Mouse (Mus musculus) lung, postnatal 0 days (tissue): ENCODE results near the gene Usp24. TPM values are rescaled to one million over a fixed set of nuclear protein-coding genes. Genes with fewer than 3 reads are reported as not detected.
A peak's percentile ranks its signal among the peaks of the same experiment; 100 is the strongest.

ENCODE experiments used
- ATAC-seq: fragments of 200-750 bp; cut with Nextera tagmentation; 2 replicates; pipeline ENCODE4 v1.8.0; 2017; ENCODE audit warnings: moderate library complexity
- DNase-seq: peaks from one replicate; pipeline ENCODE4 v3.0.0-alpha.2; 2016; ENCODE audit warnings: low spot score
- H3K27ac ChIP-seq: fragments of 300-500 bp; sonication (generic); 2 replicates; pipeline ENCODE4 v1.5.1; 2014; ENCODE audit warnings: antibody characterized with exemption, mild to moderate bottlenecking, low read length, mixed read lengths
- H3K27me3 ChIP-seq: fragments of 300-500 bp; sonication (generic); replicated peaks from 2 replicates; pipeline ENCODE4 v1.6.1; 2014; ENCODE audit warnings: low read length, mixed read lengths; ENCODE audit not compliant: insufficient read depth
- H3K36me3 ChIP-seq: fragments of 300-500 bp; sonication (generic); 2 replicates; pipeline ENCODE4 v1.6.1; 2014; ENCODE audit warnings: low read length, mixed read lengths; ENCODE audit not compliant: insufficient read depth
- H3K4me1 ChIP-seq: fragments of 300-500 bp; sonication (generic); 2 replicates; pipeline ENCODE4 v1.6.1; 2014; ENCODE audit warnings: antibody characterized with exemption, low read depth, low read length, mixed read lengths; ENCODE audit not compliant: insufficient read depth
- H3K4me2 ChIP-seq: fragments of 300-500 bp; sonication (generic); replicated peaks from 2 replicates; pipeline ENCODE4 v1.6.1; 2014; ENCODE audit warnings: low read depth, mild to moderate bottlenecking, low read length, moderate library complexity, mixed read lengths
- H3K4me3 ChIP-seq: fragments of 300-500 bp; sonication (generic); 2 replicates; pipeline ENCODE4 v1.5.1; 2014; ENCODE audit warnings: low read depth, low read length
- H3K9ac ChIP-seq: fragments of 300-500 bp; sonication (generic); replicated peaks from 2 replicates; pipeline ENCODE4 v1.6.1; 2014; ENCODE audit warnings: low read depth, mild to moderate bottlenecking
- H3K9me3 ChIP-seq: fragments of 300-500 bp; sonication (generic); 2 replicates; pipeline ENCODE4 v1.6.1; 2016; ENCODE audit warnings: low read length, mixed read lengths
- CTCF ChIP-seq: IDR thresholded peaks from 2 replicates; pipeline ENCODE4 v1.5.1; 2016; ENCODE audit warnings: antibody characterized with exemption, mild to moderate bottlenecking
- EP300 ChIP-seq: IDR thresholded peaks from 2 replicates; pipeline ENCODE4 v1.6.1; 2016; ENCODE audit warnings: antibody characterized with exemption, mild to moderate bottlenecking, control low read depth
- WGBS: fragments of 180-500 bp; shearing (Covaris S2); extraction: QIAGEN DNeasy Blood & Tissue Kit; methylation state at CpG from one replicate; pipeline ENCODE4 v1.1.7; 2014; 5-methylcytosine and 5-hydroxymethylcytosine counted together
- polyA plus RNA-seq: library from polyadenylated mRNA; unstranded; fragments of >200 nt; fragmentation: Nextera tagmentation; extraction: Ambion mirVana; gene quantifications from 2 replicates; pipeline ENCODE4 v1.2.1, GENCODE M21; 2015

Usp24 gene
- polyA plus RNA-seq = 6.3 and 7.0 TPM in 2 replicates

- no peaks in the 10 kb centered on the region for H3K9me3 ChIP-seq
- 2% methylated on average over 36 of the region's 60 CpGs for WGBS
- peaks cover 10% of the 10 kb centered on the region; the same call in 1 of the 2 replicates for H3K4me1 ChIP-seq
- H3K27me3 ChIP-seq = no peaks in the 10 kb centered on the region
- DNase-seq (peak; percentile 83), ATAC-seq (peak; percentile 93)
- H3K27ac ChIP-seq = peak within 1 kb of the TSS; percentile 90
- peak within 1 kb of the TSS; percentile 91 for H3K9ac ChIP-seq
- TF ChIP-seq CTCF (no peak), EP300 (no peak)
- H3K36me3 ChIP-seq = no peaks in the 10 kb centered on the region
- H3K4me3 ChIP-seq = peak within 1 kb of the TSS; percentile 95
- peak within 1 kb of the TSS; percentile 87 for H3K4me2 ChIP-seq
Observed at GRCm38 (mm10) chr4:106315921-106316350, at the start of gene Usp24. TSS of gene Usp24 (plus strand) at chr4:106316213.

- no peaks in the 10 kb centered on the region for H3K36me3 ChIP-seq
- 0 out of 2 replicates have a peak, but pooled peaks cover 4% of the 10 kb centered on the region for H3K4me1 ChIP-seq
- no peak for DNase-seq
- H3K27ac ChIP-seq = no peak overlapping the region
- no peaks in the 10 kb centered on the region for H3K27me3 ChIP-seq
- WGBS = 38% methylated on average over 2 of the region's 2 CpGs
- no peak overlapping the region for H3K4me2 ChIP-seq
- no peak overlapping the region for H3K4me3 ChIP-seq
- no peak for ATAC-seq
- no peaks in the 10 kb centered on the region for H3K9me3 ChIP-seq
- no peak overlapping the region for H3K9ac ChIP-seq
- no peak for TF ChIP-seq EP300
- TF ChIP-seq CTCF = no peak
Observed at GRCm38 (mm10) chr4:106276937-106277336, 39.1 kb upstream of the Usp24 start.

- 27% methylated on average over 4 of the region's 4 CpGs for WGBS
Observed at GRCm38 (mm10) chr4:106279177-106279576, 36.8 kb upstream of the Usp24 start.

GRCm38 (mm10) chr4:106281128-106281491 lies 34.9 kb upstream of the Usp24 start:
- DNase-seq (no peak), ATAC-seq (peak; percentile 32)
- TF ChIP-seq CTCF (no peak), EP300 (no peak)
- Histone ChIP-seq H3K9ac (no peak overlapping the region), H3K27ac (no peak overlapping the region), H3K36me3 (no peaks in the 10 kb centered on the region), H3K27me3 (no peaks in the 10 kb centered on the region), H3K9me3 (no peaks in the 10 kb centered on the region), H3K4me2 (peak overlapping the region; percentile 0; the same call in 1 of the 2 replicates), H3K4me1 (0 out of 2 replicates have a peak, but pooled peaks cover 4% of the 10 kb centered on the region), H3K4me3 (no peak overlapping the region)
- 47% methylated on average over 2 of the region's 2 CpGs for WGBS

More at GRCm38 (mm10) chr4:106279177-106279576, 36.8 kb upstream of the Usp24 start:
- Histone ChIP-seq H3K9ac (no peak overlapping the region), H3K27me3 (no peaks in the 10 kb centered on the region), H3K27ac (no peak overlapping the region), H3K4me1 (0 out of 2 replicates have a peak, but pooled peaks cover 4% of the 10 kb centered on the region), H3K9me3 (no peaks in the 10 kb centered on the region), H3K36me3 (no peaks in the 10 kb centered on the region), H3K4me2 (no peak overlapping the region), H3K4me3 (no peak overlapping the region)
- no peak for TF ChIP-seq CTCF
- no peak for TF ChIP-seq EP300
- ATAC-seq (no peak), DNase-seq (no peak)

GRCm38 (mm10) chr4:106281492-106282122 lies 34.4 kb upstream of the Usp24 start:
- Histone ChIP-seq H3K27ac (no peak overlapping the region), H3K36me3 (no peaks in the 10 kb centered on the region), H3K9ac (no peak overlapping the region), H3K9me3 (no peaks in the 10 kb centered on the region), H3K4me3 (no peak overlapping the region), H3K4me2 (peak overlapping the region; percentile 0; the same call in 1 of the 2 replicates), H3K4me1 (0 out of 2 replicates have a peak, but pooled peaks cover 4% of the 10 kb centered on the region), H3K27me3 (no peaks in the 10 kb centered on the region)
- DNase-seq = peak; percentile 76
- 41% methylated on average over 8 of the region's 8 CpGs for WGBS
- peak; percentile 74 for ATAC-seq
- no peak for TF ChIP-seq CTCF
- TF ChIP-seq EP300 = no peak

- 71% methylated on average over 3 of the region's 3 CpGs for WGBS
- H3K4me1 ChIP-seq = 0 out of 2 replicates have a peak, but pooled peaks cover 4% of the 10 kb centered on the region
- no peaks in the 10 kb centered on the region for H3K27me3 ChIP-seq
- H3K4me3 ChIP-seq = no peak overlapping the region
- TF ChIP-seq CTCF (no peak), EP300 (no peak)
- no peak for ATAC-seq
- H3K9me3 ChIP-seq = no peaks in the 10 kb centered on the region
- no peak overlapping the region for H3K4me2 ChIP-seq
- no peaks in the 10 kb centered on the region for H3K36me3 ChIP-seq
- no peak for DNase-seq
- H3K9ac ChIP-seq = no peak overlapping the region
- H3K27ac ChIP-seq = no peak overlapping the region
Observed at GRCm38 (mm10) chr4:106282123-106282510, 33.9 kb upstream of the Usp24 start.
